Mouse (Mus musculus): ENCODE data around the gene Dolk. TPM values are rescaled to one million over a fixed set of nuclear protein-coding genes. Genes with fewer than 3 reads are reported as not detected.

Gene Dolk
- polyA plus RNA-seq, 1 experiment from 2014 or later: 41.2 TPM

- Histone ChIP-seq H3K4me1 (ENCODE audit: control insufficient read depth, insufficient read depth, low read length) (peaks cover 27% of the 10 kb centered on the region), H3K9me3 (ENCODE audit: control insufficient read depth, low read length) (no peaks in the 10 kb centered on the region), H3K36me3 (ENCODE audit: control insufficient read depth, insufficient read depth, low read length) (peaks cover 7% of the 10 kb centered on the region; the same call in 1 of the 2 replicates), H3K4me3 (ENCODE audit: low read length) (no peak overlapping the region), H3K27me3 (replicated peaks; ENCODE audit: control insufficient read depth, insufficient read depth, low read length) (no peaks in the 10 kb centered on the region), H3K27ac (ENCODE audit: low read length) (no peak overlapping the region), H3K4me2 (ENCODE audit: low read depth, low read length) (no peak overlapping the region), H3K9ac (ENCODE audit: low read depth, low read length) (no peak overlapping the region)
- 92% methylated on average over 6 of the region's 6 CpGs for WGBS
- ATAC-seq: no peak
Observed at GRCm38 (mm10) chr2:30263811-30264210, 22.3 kb downstream of the Dolk start.

- Histone ChIP-seq H3K4me3 (ENCODE audit: low read length) (no peak overlapping the region), H3K4me1 (ENCODE audit: control insufficient read depth, insufficient read depth, low read length) (peaks cover 27% of the 10 kb centered on the region), H3K27ac (ENCODE audit: low read length) (no peak overlapping the region), H3K4me2 (ENCODE audit: low read depth, low read length) (no peak overlapping the region), H3K9ac (ENCODE audit: low read depth, low read length) (no peak overlapping the region), H3K27me3 (replicated peaks; ENCODE audit: control insufficient read depth, insufficient read depth, low read length) (no peaks in the 10 kb centered on the region), H3K36me3 (ENCODE audit: control insufficient read depth, insufficient read depth, low read length) (peaks cover 7% of the 10 kb centered on the region; the same call in 1 of the 2 replicates), H3K9me3 (ENCODE audit: control insufficient read depth, low read length) (no peaks in the 10 kb centered on the region)
- WGBS: 45% methylated on average over 4 of the region's 4 CpGs
- no peak for ATAC-seq
Observed at GRCm38 (mm10) chr2:30262840-30263441, 23.2 kb downstream of the Dolk start.

- Histone ChIP-seq H3K9me3 (ENCODE audit: control insufficient read depth, low read length) (no peaks in the 10 kb centered on the region), H3K27me3 (replicated peaks; ENCODE audit: control insufficient read depth, insufficient read depth, low read length) (no peaks in the 10 kb centered on the region), H3K4me1 (ENCODE audit: control insufficient read depth, insufficient read depth, low read length) (peaks cover 27% of the 10 kb centered on the region), H3K4me2 (ENCODE audit: low read depth, low read length) (no peak overlapping the region), H3K9ac (ENCODE audit: low read depth, low read length) (no peak overlapping the region), H3K36me3 (ENCODE audit: control insufficient read depth, insufficient read depth, low read length) (peaks cover 7% of the 10 kb centered on the region), H3K4me3 (ENCODE audit: low read length) (no peak overlapping the region), H3K27ac (ENCODE audit: low read length) (no peak overlapping the region)
- WGBS: 92% methylated on average over 18 of the region's 18 CpGs
- no peak for ATAC-seq
Observed at GRCm38 (mm10) chr2:30261921-30262839, 24.0 kb downstream of the Dolk start.

- 88% methylated on average over 4 of the region's 4 CpGs for WGBS
- no peak for ATAC-seq
- H3K36me3 ChIP-seq (ENCODE audit: control insufficient read depth, insufficient read depth, low read length): peaks cover 17% of the 10 kb centered on the region
Observed at GRCm38 (mm10) chr2:30261064-30261736, 24.9 kb downstream of the Dolk start.

GRCm38 (mm10) chr2:30259131-30260064, 26.7 kb downstream of the Dolk start:
- Histone ChIP-seq H3K9ac (ENCODE audit: low read depth, low read length) (no peak overlapping the region), H3K4me2 (ENCODE audit: low read depth, low read length) (no peak overlapping the region), H3K4me1 (ENCODE audit: control insufficient read depth, insufficient read depth, low read length) (peaks cover 3% of the 10 kb centered on the region; the same call in 1 of the 2 replicates), H3K9me3 (ENCODE audit: control insufficient read depth, low read length) (no peaks in the 10 kb centered on the region), H3K4me3 (ENCODE audit: low read length) (no peak overlapping the region), H3K36me3 (ENCODE audit: control insufficient read depth, insufficient read depth, low read length) (peaks cover 30% of the 10 kb centered on the region), H3K27ac (ENCODE audit: low read length) (no peak overlapping the region), H3K27me3 (replicated peaks; ENCODE audit: control insufficient read depth, insufficient read depth, low read length) (no peaks in the 10 kb centered on the region)
- ATAC-seq: no peak
- 83% methylated on average over 15 of the region's 15 CpGs for WGBS

More at GRCm38 (mm10) chr2:30261064-30261736, 24.9 kb downstream of the Dolk start:
- no peak overlapping the region for H3K27ac ChIP-seq (ENCODE audit: low read length)
- no peak overlapping the region for H3K9ac ChIP-seq (ENCODE audit: low read depth, low read length)
- no peak overlapping the region for H3K4me3 ChIP-seq (ENCODE audit: low read length)
- H3K9me3 ChIP-seq (ENCODE audit: control insufficient read depth, low read length): no peaks in the 10 kb centered on the region
- no peak overlapping the region for H3K4me2 ChIP-seq (ENCODE audit: low read depth, low read length)
- H3K27me3 ChIP-seq (replicated peaks; ENCODE audit: control insufficient read depth, insufficient read depth, low read length): no peaks in the 10 kb centered on the region
- peaks cover 19% of the 10 kb centered on the region for H3K4me1 ChIP-seq (ENCODE audit: control insufficient read depth, insufficient read depth, low read length)

- Histone ChIP-seq H3K4me3 (ENCODE audit: low read length) (no peak overlapping the region), H3K4me1 (ENCODE audit: control insufficient read depth, insufficient read depth, low read length) (peaks cover 3% of the 10 kb centered on the region; the same call in 1 of the 2 replicates), H3K36me3 (ENCODE audit: control insufficient read depth, insufficient read depth, low read length) (peaks cover 28% of the 10 kb centered on the region), H3K27me3 (replicated peaks; ENCODE audit: control insufficient read depth, insufficient read depth, low read length) (no peaks in the 10 kb centered on the region), H3K9me3 (ENCODE audit: control insufficient read depth, low read length) (no peaks in the 10 kb centered on the region), H3K27ac (ENCODE audit: low read length) (no peak overlapping the region), H3K4me2 (ENCODE audit: low read depth, low read length) (no peak overlapping the region), H3K9ac (ENCODE audit: low read depth, low read length) (no peak overlapping the region)
- WGBS: 68% methylated on average over 4 of the region's 4 CpGs
- peak; percentile 35; the same call in 1 of the 2 replicates for ATAC-seq
Observed at GRCm38 (mm10) chr2:30258600-30258999, 27.5 kb downstream of the Dolk start.

- Histone ChIP-seq H3K27ac (ENCODE audit: low read length) (no peak overlapping the region), H3K4me1 (ENCODE audit: control insufficient read depth, insufficient read depth, low read length) (peaks cover under 1% of the 10 kb centered on the region), H3K36me3 (ENCODE audit: control insufficient read depth, insufficient read depth, low read length) (peaks cover 23% of the 10 kb centered on the region), H3K9ac (ENCODE audit: low read depth, low read length) (no peak overlapping the region), H3K27me3 (replicated peaks; ENCODE audit: control insufficient read depth, insufficient read depth, low read length) (no peaks in the 10 kb centered on the region), H3K9me3 (ENCODE audit: control insufficient read depth, low read length) (no peaks in the 10 kb centered on the region), H3K4me2 (ENCODE audit: low read depth, low read length) (no peak overlapping the region), H3K4me3 (ENCODE audit: low read length) (no peak overlapping the region)
- ATAC-seq: no peak
- WGBS: 81% methylated on average over 7 of the region's 7 CpGs
Observed at GRCm38 (mm10) chr2:30257699-30258460, 28.3 kb downstream of the Dolk start.

- H3K9me3 ChIP-seq (ENCODE audit: control insufficient read depth, low read length): no peaks in the 10 kb centered on the region
- no peak overlapping the region for H3K4me3 ChIP-seq (ENCODE audit: low read length)
- peaks cover 23% of the 10 kb centered on the region for H3K36me3 ChIP-seq (ENCODE audit: control insufficient read depth, insufficient read depth, low read length)
- ATAC-seq: no peak
- H3K4me2 ChIP-seq (ENCODE audit: low read depth, low read length): no peak overlapping the region
- no peak overlapping the region for H3K27ac ChIP-seq (ENCODE audit: low read length)
- H3K4me1 ChIP-seq (ENCODE audit: control insufficient read depth, insufficient read depth, low read length): peaks cover 11% of the 10 kb centered on the region
- H3K27me3 ChIP-seq (replicated peaks; ENCODE audit: control insufficient read depth, insufficient read depth, low read length): no peaks in the 10 kb centered on the region
- no peak overlapping the region for H3K9ac ChIP-seq (ENCODE audit: low read depth, low read length)
- 96% methylated on average over 30 of the region's 30 CpGs for WGBS
Observed at GRCm38 (mm10) chr2:30256616-30257350, 29.4 kb downstream of the Dolk start.
